Mouse (Mus musculus) G1E (cell line): ENCODE measurements around the gene 4921536K21Rik. TPM values are rescaled to one million over a fixed set of nuclear protein-coding genes. Genes with fewer than 3 reads are reported as not detected.

Source experiments
- ATAC-seq: 2 replicates; pipeline ENCODE4 v1.8.0; 2016; ENCODE audit warnings: mild to moderate bottlenecking; ENCODE audit not compliant: insufficient number of reproducible peaks, poor library complexity, low FRiP score, severe bottlenecking; ENCODE audit errors: extremely low read depth
- DNase-seq: peaks from one replicate; pipeline ENCODE4 v3.0.0; 2012; ENCODE audit warnings: low spot score
- H3K27me3 ChIP-seq: 2 replicates; pipeline ENCODE4 v1.6.1; 2012; ENCODE audit warnings: mild to moderate bottlenecking, low read length, inconsistent platforms; ENCODE audit not compliant: insufficient read depth
- H3K36me3 ChIP-seq: replicated peaks from 2 replicates; pipeline ENCODE3; 2012; ENCODE audit warnings: mild to moderate bottlenecking, inconsistent platforms
- H3K4me1 ChIP-seq: 2 replicates; pipeline ENCODE4 v1.6.1; 2012; ENCODE audit warnings: low read depth, low read length, inconsistent platforms, mixed read lengths; ENCODE audit not compliant: insufficient read depth
- H3K4me3 ChIP-seq: 2 replicates; pipeline ENCODE4 v1.5.1; 2012; ENCODE audit warnings: low read depth, mild to moderate bottlenecking, inconsistent platforms, low read length, moderate library complexity, mixed read lengths
- H3K9me3 ChIP-seq: replicated peaks from 2 replicates; pipeline ENCODE4 v1.6.1; 2012; ENCODE audit warnings: inconsistent platforms
- CTCF ChIP-seq: IDR thresholded peaks from 2 replicates; pipeline ENCODE4 v1.5.1; 2012; ENCODE audit warnings: low read depth, low read length, inconsistent platforms, mixed read lengths
- GATA1 ChIP-seq: IDR thresholded peaks from 2 replicates; pipeline ENCODE4 v1.6.1; 2012; ENCODE audit warnings: borderline replicate concordance, low read length, inconsistent platforms, mixed read lengths
- GATA2 ChIP-seq: IDR thresholded peaks from 2 replicates; pipeline ENCODE4 v1.6.1; 2012; ENCODE audit warnings: low read depth, low read length, inconsistent platforms, borderline replicate concordance
- POLR2AphosphoS5 ChIP-seq: IDR thresholded peaks from 2 replicates; pipeline ENCODE4 v1.6.1; 2012; ENCODE audit warnings: low read depth, low read length, inconsistent platforms; ENCODE audit not compliant: insufficient replicate concordance
- TAL1 ChIP-seq: conservative IDR thresholded peaks from 2 replicates; pipeline ENCODE4 v1.6.1; 2012; ENCODE audit warnings: low read depth, low read length, inconsistent platforms, mixed read lengths
- polyA plus RNA-seq: library from polyadenylated mRNA; stranded (reverse); fragments of >175 nt; gene quantifications from 2 replicates; pipeline ENCODE4 v1.2.3, GENCODE M21; 2012
- total RNA-seq, 2 experiments: library from RNA; stranded (forward) in 1 of 2; stranded (reverse) in 1 of 2; fragments of 200-1000 nt in 1 of 2; fragments of >200 nt in 1 of 2; fragmentation: Nextera tagmentation in 1 of 2; gene quantifications; 2 replicates each; pipeline ENCODE4 v1.2.3; 2014 to 2017

The 4921536K21Rik gene
- total RNA-seq (2014; fragmentation: Nextera tagmentation) = not detected in 2 replicates
- total RNA-seq (2017) = 0.05 TPM in 1 of 2 replicates, not detected in the other
- not detected in 2 replicates for polyA plus RNA-seq

DNA sequence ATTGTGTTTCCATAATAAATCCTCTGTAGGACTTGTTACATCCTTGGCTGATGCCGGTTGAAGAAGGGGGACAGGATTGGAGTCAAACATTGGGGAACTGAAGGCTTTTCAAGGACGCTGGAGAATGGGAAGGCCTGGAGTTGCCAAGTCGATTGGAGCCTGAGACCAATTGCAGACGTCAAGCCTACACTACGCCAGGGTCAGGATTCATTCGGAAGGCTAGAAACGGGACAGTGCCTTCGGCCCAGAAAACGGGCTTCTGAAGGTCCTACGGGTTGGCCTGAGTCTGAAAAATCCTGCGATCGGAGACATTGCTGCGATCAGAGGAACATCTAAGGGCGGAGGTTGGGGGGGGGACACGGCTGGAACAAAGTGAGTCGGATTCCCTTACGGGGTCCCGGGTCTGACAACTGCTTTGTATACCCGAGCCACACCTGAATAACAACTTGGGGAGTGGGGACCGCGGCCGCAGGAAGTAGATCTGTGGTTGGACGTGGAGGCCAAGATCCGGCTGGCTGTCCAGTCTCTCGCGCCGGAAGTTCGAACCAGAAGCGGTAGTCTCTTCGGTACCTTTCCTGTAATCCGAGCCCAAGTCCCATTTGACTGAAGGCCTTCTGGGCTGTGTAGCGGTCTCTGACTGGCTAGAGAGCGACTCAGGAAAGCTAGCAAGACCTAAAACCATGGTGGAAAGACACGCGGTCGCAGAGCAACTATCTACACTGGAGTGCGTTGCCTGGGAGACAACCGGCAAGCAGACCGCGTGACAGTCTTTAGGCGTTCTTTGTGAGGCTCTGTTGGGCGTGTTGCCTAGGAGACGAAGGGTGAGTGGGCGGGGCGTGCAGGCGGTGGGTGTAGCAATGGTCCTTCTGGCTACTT is at the start of gene 4921536K21Rik, which contains the start of gene Dusp18:
TSS of gene 4921536K21Rik (minus strand) at position 693 of the 876 bp plus-strand sequence.
TSS of gene Dusp18 (plus strand) at position 835 of the 876 bp plus-strand sequence.
- Histone ChIP-seq H3K36me3 (no peaks in the 10 kb centered on the region), H3K27me3 (0 out of 2 replicates have a peak, but pooled peaks cover 2% of the 10 kb centered on the region), H3K4me1 (no peaks in the 10 kb centered on the region), H3K4me3 (no peak within 1 kb of the TSS), H3K9me3 (no peaks in the 10 kb centered on the region)
- DNase-seq (no peak), ATAC-seq (no peak)
- TF ChIP-seq CTCF (no peak), GATA2 (no peak), POLR2AphosphoS5 (no peak), GATA1 (no peak), TAL1 (no peak)

- no peak for ATAC-seq
- no peaks in the 10 kb centered on the region for H3K4me1 ChIP-seq
- no peak for DNase-seq
- H3K36me3 ChIP-seq = no peaks in the 10 kb centered on the region
- no peaks in the 10 kb centered on the region for H3K9me3 ChIP-seq
- H3K4me3 ChIP-seq = no peak overlapping the region
- peaks cover 18% of the 10 kb centered on the region; the same call in 1 of the 2 replicates for H3K27me3 ChIP-seq
- TF ChIP-seq TAL1 (no peak), CTCF (no peak), POLR2AphosphoS5 (no peak), GATA2 (no peak), GATA1 (no peak)
Observed at GRCm38 (mm10) chr11:3941371-3941770, 46.5 kb upstream of the 4921536K21Rik start.

GRCm38 (mm10) chr11:3937321-3937874 is 42.5 kb upstream of the 4921536K21Rik start:
- Histone ChIP-seq H3K27me3 (peaks cover 22% of the 10 kb centered on the region), H3K9me3 (no peaks in the 10 kb centered on the region)
- TF ChIP-seq TAL1 (no peak), POLR2AphosphoS5 (no peak), GATA1 (no peak), GATA2 (no peak), CTCF (no peak)

GRCm38 (mm10) chr11:3936318-3936717 is 41.4 kb upstream of the 4921536K21Rik start:
- Histone ChIP-seq H3K36me3 (no peaks in the 10 kb centered on the region), H3K27me3 (peaks cover 24% of the 10 kb centered on the region), H3K4me1 (peaks cover 7% of the 10 kb centered on the region), H3K9me3 (no peaks in the 10 kb centered on the region), H3K4me3 (no peak overlapping the region)
- no peak for TF ChIP-seq TAL1
- no peak for TF ChIP-seq POLR2AphosphoS5
- no peak for TF ChIP-seq GATA1
- no peak for TF ChIP-seq GATA2
- no peak for TF ChIP-seq CTCF
- no peak for ATAC-seq
- no peak for DNase-seq

More at GRCm38 (mm10) chr11:3937321-3937874, 42.5 kb upstream of the 4921536K21Rik start:
- H3K4me3 ChIP-seq = no peak overlapping the region
- DNase-seq (no peak), ATAC-seq (no peak)
- H3K4me1 ChIP-seq = no peaks in the 10 kb centered on the region
- no peaks in the 10 kb centered on the region for H3K36me3 ChIP-seq

DNA sequence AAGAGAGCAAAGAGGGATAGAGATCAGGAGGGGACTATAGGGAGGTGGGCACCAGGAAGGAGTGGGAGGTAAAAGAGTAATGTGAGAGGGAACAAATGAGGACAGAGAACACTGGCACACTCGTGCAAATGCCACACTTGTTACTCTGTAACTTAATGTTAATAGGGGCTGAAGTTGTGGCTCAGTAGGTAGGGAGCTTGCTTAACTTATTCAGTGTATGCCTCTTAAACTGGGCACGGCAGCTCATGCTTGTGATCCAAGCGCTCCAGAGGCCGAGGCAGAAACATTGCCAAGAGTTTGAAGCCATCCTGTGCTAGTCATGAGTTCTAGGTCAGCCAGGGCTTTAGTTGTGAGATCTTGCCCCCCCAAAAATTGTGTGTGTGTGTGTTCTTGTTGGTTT is 40.2 kb upstream of the 4921536K21Rik start:
- no peak for TF ChIP-seq GATA2
- no peak for TF ChIP-seq POLR2AphosphoS5
- no peak for TF ChIP-seq CTCF
- no peak for TF ChIP-seq GATA1
- TF ChIP-seq TAL1 = no peak
- Histone ChIP-seq H3K27me3 (peaks cover 22% of the 10 kb centered on the region), H3K4me3 (no peak overlapping the region), H3K4me1 (peaks cover 8% of the 10 kb centered on the region), H3K9me3 (no peaks in the 10 kb centered on the region), H3K36me3 (no peaks in the 10 kb centered on the region)
- DNase-seq (no peak), ATAC-seq (no peak)

GRCm38 (mm10) chr11:3933756-3934285 is 38.9 kb upstream of the 4921536K21Rik start:
- TF ChIP-seq CTCF = no peak
- TF ChIP-seq POLR2AphosphoS5 = no peak
- TF ChIP-seq GATA1 = no peak
- TF ChIP-seq TAL1 = no peak
- no peak for TF ChIP-seq GATA2
- ATAC-seq (no peak), DNase-seq (no peak)
- Histone ChIP-seq H3K4me3 (no peak overlapping the region), H3K36me3 (no peaks in the 10 kb centered on the region), H3K4me1 (peaks cover 8% of the 10 kb centered on the region), H3K9me3 (no peaks in the 10 kb centered on the region), H3K27me3 (peaks cover 22% of the 10 kb centered on the region)
